Mouse (Mus musculus) cerebellum, adult 11 months (tissue): ENCODE measurements around the gene 1700018F24Rik.
"Not testable (repeated sequence)": the region's sequence is repeated elsewhere in the genome, so short reads cannot be mapped to it uniquely, and the experiment has no call there.

Source experiments
- DNase-seq: peaks from one replicate; pipeline ENCODE4 v3.0.0; 2022

Gene 1700018F24Rik

DNA sequence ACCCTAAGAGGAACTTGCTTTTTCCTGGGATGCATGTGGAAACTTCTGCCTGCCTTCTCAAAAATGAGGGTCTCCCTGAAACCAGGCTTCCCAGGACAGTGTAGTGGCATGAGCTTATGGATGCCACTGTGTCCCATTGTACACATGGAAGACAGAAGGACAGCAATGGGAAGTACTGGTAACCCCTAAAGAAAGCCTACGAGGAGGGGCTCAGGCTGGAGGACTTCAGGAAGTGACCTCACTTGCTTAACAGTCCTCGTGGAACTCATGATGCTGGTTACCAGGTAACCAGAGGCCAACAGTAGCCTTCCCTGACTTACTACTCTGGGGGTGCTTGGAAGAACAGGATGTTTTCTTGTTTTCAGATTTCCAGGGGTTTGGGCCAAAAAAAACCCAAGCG is at the start of gene 1700018F24Rik:
1700018F24Rik (plus strand) TSS at position 301 of the 400 bp plus-strand sequence.
- not testable (repeated sequence) for DNase-seq

- DNase-seq = no peak
These were observed 44.3 kb upstream of the 1700018F24Rik start for GRCm38 (mm10) chr5:144998491-144998890.

DNA sequence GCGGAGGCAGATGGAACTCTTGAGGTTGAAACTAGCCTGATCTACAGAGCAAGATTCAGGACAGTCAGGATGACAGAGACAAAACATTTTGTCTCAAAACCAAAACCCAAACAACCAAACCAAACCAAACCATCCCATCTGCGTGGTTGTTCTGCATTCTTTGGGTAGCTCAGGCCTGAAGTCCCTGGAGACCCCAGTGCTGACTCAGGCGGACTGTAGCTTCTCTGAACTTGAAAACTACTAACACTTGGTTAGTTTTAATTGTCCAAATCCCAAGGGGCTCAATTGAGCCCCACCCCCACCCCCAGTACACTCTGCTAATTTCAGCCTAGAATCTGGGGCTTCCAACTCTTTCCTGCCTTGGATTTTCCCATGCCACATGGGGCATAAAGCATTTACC is 39.4 kb upstream of the 1700018F24Rik start:
- no peak for DNase-seq

GRCm38 (mm10) chr5:145004495-145004894 is 38.3 kb upstream of the 1700018F24Rik start:
- no peak for DNase-seq

GRCm38 (mm10) chr5:145005596-145005995 is 37.2 kb upstream of the 1700018F24Rik start:
- no peak for DNase-seq

- DNase-seq = no peak
These were observed 33.7 kb upstream of the 1700018F24Rik start for GRCm38 (mm10) chr5:145008878-145009659.

DNA sequence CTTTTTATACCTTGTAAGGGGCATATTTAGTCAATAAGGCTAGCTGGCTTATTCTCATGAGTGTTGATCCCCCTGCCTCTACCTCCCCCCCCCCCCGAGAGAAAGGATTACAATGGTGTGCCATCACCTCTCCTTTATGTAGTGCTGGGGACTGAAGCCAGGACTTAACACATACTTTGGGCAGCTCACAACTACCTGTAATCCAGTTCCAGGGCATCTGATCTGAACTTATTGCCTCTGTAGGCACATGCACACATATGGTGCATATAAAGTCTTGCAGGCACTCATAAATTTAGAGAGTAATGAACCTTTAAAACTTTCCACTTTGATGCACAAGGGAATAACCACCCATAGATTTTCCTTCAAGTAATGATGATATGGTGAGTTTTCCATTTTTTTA is 28.5 kb upstream of the 1700018F24Rik start:
- DNase-seq = no peak

- not testable (repeated sequence) for DNase-seq
These were observed 26.0 kb upstream of the 1700018F24Rik start for GRCm38 (mm10) chr5:145016761-145017160.

DNA sequence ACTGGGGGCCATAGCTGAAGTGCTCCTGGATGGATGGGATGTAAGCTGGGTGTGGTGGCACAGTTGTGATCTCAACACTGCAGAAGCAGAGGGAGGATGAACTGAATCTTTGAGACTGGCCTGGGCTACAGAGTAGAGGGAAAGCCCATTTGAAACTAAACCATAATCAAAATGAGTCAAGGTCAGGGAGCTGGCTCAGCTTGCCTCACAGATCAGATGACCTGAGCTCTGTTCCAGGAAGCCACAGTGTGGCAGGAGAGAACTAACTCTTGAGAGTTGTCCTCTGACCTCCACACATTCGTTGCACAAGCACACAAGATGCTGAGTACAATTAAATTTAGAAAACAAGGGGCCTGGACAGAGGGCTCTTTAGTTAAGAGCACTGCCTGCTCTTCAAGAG is 22.5 kb upstream of the 1700018F24Rik start:
- DNase-seq = not testable (repeated sequence)

DNA sequence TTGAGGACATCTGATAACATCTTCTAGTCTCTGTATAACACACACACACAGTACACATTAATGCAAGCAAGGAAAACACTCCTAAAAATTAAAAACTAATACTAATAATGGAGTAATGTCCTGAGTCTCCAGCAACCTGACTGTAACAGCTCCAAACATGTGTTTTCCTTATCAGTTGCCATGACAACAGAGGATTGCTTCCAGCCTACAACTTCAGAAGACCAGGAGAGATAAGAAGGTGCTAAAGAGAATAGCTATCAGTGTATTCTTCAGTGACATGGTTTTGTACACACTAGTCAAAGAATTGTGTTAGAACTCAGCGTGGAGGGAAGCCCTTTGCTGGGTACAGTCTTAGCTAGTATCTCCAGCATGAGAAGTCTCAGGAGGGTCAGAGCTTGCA is 22.1 kb upstream of the 1700018F24Rik start:
- DNase-seq = not testable (repeated sequence)

- DNase-seq = not testable (repeated sequence)
These were observed 12.3 kb upstream of the 1700018F24Rik start for GRCm38 (mm10) chr5:145030476-145030875.

- DNase-seq = not testable (repeated sequence)
These were observed 10.4 kb upstream of the 1700018F24Rik start, which contains the start of gene Gm4871 for GRCm38 (mm10) chr5:145032391-145032790. Gm4871 (minus strand) TSS chr5:145032754.

GRCm38 (mm10) chr5:145041628-145042027 is 1.2 kb upstream of the 1700018F24Rik start:
- DNase-seq = no peak

- DNase-seq = not testable (repeated sequence)
These were observed 11.4 kb downstream of the 1700018F24Rik start for GRCm38 (mm10) chr5:145054187-145054586.

- no peak for DNase-seq
These were observed 15.1 kb downstream of the 1700018F24Rik start for GRCm38 (mm10) chr5:145057907-145058306.

- no peak for DNase-seq
These were observed 15.9 kb downstream of the 1700018F24Rik start for GRCm38 (mm10) chr5:145058722-145059121.

- DNase-seq = no peak
These were observed 16.7 kb downstream of the 1700018F24Rik start for GRCm38 (mm10) chr5:145059524-145059923.

DNA sequence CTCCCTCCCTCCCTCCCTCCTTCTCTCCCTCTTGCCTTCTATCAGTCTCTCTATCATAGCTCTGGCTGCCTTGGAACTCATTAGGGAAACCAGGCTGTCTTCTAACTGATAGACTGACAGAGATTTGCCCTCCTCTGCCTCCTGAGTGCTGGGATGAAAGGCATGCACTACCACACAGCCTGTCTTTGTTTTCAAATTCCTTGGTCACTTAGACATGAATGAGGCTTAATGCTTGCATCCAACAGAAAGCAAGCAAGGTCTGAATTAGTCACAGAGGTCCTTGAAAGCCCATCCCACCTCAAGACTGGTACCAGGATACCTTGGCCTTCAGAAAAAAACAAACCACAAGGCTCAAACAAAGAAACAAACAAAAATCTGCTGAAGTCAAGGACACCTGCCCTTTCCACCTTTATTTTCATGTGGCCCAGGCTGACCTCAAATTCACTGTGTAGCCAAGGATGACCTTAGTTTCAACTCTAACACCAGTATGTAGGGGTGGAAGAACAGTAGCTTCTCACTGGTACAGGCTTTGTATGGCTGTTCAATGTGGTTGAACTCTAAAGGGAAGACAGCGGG is 22.1 kb downstream of the 1700018F24Rik start:
- no peak for DNase-seq

- no peak for DNase-seq
These were observed 26.1 kb downstream of the 1700018F24Rik start for GRCm38 (mm10) chr5:145068863-145069262.

GRCm38 (mm10) chr5:145069707-145070106 is 26.9 kb downstream of the 1700018F24Rik start:
- DNase-seq = peak; percentile 48

DNA sequence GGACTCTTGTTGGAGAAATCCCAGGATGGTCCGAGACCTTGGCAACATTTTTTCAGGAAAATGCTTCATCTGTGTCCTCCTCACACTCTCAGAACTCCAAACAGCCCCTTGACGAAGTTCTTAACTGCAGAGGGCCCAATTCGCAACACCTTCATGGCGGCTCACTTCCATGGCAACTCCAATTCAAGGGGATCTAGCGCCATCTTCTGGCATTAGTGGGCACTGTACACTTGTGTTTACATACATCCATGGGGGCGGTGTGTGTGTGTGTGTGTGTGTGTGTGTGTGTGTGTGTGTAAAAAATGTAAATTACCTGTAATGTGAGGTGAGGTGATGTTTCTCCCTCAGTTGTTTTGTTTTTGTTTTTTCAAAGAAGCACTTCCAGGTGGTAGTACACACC is 28.6 kb downstream of the 1700018F24Rik start:
- DNase-seq = no peak

DNA sequence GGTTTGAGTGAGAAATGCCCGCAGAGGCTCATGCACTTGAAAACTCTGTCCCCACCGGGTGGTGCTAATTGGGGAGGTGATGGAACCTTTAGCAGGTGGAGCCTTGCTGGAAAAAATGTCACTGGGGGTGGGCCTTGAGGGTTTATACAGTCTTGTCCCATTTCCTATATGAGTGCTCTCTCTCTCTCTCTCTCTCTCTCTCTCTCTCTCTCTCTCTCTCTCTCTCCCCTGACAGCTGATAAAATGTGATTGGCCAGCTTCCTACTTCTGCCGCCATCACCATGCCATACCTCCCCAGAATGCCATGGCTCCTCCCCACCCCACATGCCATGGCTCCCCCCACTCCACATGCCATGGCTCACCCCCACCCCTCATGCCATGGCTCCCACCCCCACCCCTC is 32.3 kb downstream of the 1700018F24Rik start:
- no peak for DNase-seq

GRCm38 (mm10) chr5:145081866-145082613 is 39.2 kb downstream of the 1700018F24Rik start:
- no peak for DNase-seq
